Mouse (Mus musculus) heart, embryonic 14.5 days (tissue): ENCODE measurements around the gene Card9. TPM values are rescaled to one million over a fixed set of nuclear protein-coding genes. Genes with fewer than 3 reads are reported as not detected.

Source experiments
- ATAC-seq: fragments of 200-750 bp; cut with Nextera tagmentation; 2 replicates; pipeline ENCODE4 v1.8.0; 2017; ENCODE audit warnings: low read depth, moderate TSS enrichment; ENCODE audit not compliant: insufficient number of reproducible peaks, insufficient read depth, low FRiP score
- H3K27ac ChIP-seq, 2 experiments: fragments of 200-500 bp in 1 of 2; fragments of 300-500 bp in 1 of 2; sonication (generic) in 1 of 2; replicated peaks in 1 of 2; 2 replicates each; pipeline ENCODE4 v1.5.1; 2012 to 2014; ENCODE audit warnings: low read depth in 2 of 2, low read length in 2 of 2, control low read depth in 1 of 2, mild to moderate bottlenecking in 1 of 2, mixed read lengths in 1 of 2; ENCODE audit not compliant: control insufficient read depth in 1 of 2, insufficient read depth in 1 of 2
- H3K27me3 ChIP-seq: fragments of 300-500 bp; sonication (generic); 2 replicates; pipeline ENCODE4 v1.6.1; 2014; ENCODE audit warnings: mild to moderate bottlenecking, low read length, control low read depth; ENCODE audit not compliant: control insufficient read depth, insufficient read depth
- H3K36me3 ChIP-seq: fragments of 300-500 bp; sonication (generic); 2 replicates; pipeline ENCODE4 v1.6.1; 2014; ENCODE audit warnings: mild to moderate bottlenecking, control low read depth, low read length, mixed read lengths; ENCODE audit not compliant: control insufficient read depth, insufficient read depth
- H3K4me1 ChIP-seq, 2 experiments: fragments of 200-500 bp in 1 of 2; fragments of 300-500 bp in 1 of 2; sonication (generic) in 1 of 2; 2 replicates each; pipeline ENCODE4 v1.6.1; 2012 to 2014; ENCODE audit warnings: low read length in 2 of 2, control low read depth in 1 of 2, mixed read lengths in 1 of 2; ENCODE audit not compliant: control insufficient read depth in 2 of 2, insufficient read depth in 2 of 2
- H3K4me2 ChIP-seq: fragments of 300-500 bp; sonication (generic); 2 replicates; pipeline ENCODE4 v1.6.1; 2014; ENCODE audit warnings: mild to moderate bottlenecking, low read length
- H3K4me3 ChIP-seq, 2 experiments: fragments of 200-500 bp in 1 of 2; fragments of 300-500 bp in 1 of 2; sonication (generic) in 1 of 2; 2 replicates each; pipeline ENCODE4 v1.5.1; 2012 to 2014; ENCODE audit warnings: low read length in 2 of 2, mild to moderate bottlenecking in 2 of 2, control low read depth in 1 of 2, low read depth in 1 of 2, moderate library complexity in 1 of 2; ENCODE audit not compliant: control insufficient read depth in 1 of 2, insufficient read depth in 1 of 2
- H3K9ac ChIP-seq: fragments of 300-500 bp; sonication (generic); 2 replicates; pipeline ENCODE4 v1.6.1; 2014; ENCODE audit warnings: mild to moderate bottlenecking, low read length
- H3K9me3 ChIP-seq: fragments of 300-500 bp; sonication (generic); 2 replicates; pipeline ENCODE4 v1.6.1; 2016; ENCODE audit warnings: low read length, control low read depth; ENCODE audit not compliant: control insufficient read depth
- WGBS: fragments of 180-500 bp; shearing (Covaris S2); extraction: QIAGEN DNeasy Blood & Tissue Kit; methylation state at CpG from one replicate; pipeline ENCODE4 v1.1.7; 2014; 5-methylcytosine and 5-hydroxymethylcytosine counted together
- polyA plus RNA-seq: library from polyadenylated mRNA; unstranded; fragments of >200 nt; fragmentation: Nextera tagmentation; extraction: Ambion mirVana; gene quantifications from 2 replicates; pipeline ENCODE4 v1.2.1, GENCODE M21; 2014

Gene Card9
- polyA plus RNA-seq, 1 experiment from 2014 or later, result 0.61 TPM

DNA sequence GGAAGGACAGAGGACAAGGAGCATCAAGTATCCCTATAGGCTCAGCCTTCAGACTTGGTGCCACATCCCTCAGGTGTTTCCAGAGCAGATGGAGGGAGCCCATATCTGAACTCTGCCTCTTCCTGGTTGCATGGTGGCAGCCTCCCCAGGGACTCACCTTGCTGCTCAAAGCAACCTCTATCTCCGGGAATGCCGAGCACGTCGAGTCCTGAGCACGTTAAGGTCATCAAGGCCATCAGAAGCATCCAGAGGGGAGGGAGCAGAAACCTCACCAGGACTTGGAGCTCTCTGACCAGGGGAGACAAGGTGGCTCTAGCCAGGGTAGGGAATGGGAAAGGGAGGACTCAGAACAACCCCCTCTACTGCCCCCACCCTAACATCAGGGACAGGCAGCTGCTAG is 2.8 kb upstream of the Card9 start:
- Histone ChIP-seq H3K4me2 (no peak overlapping the region), H3K9ac (no peak overlapping the region), H3K4me3 (no peak overlapping the region), H3K9me3 (no peaks in the 10 kb centered on the region), H3K27ac (no peak overlapping the region), H3K27me3 (no peaks in the 10 kb centered on the region), H3K36me3 (peaks cover 61% of the 10 kb centered on the region), H3K4me1 (peaks cover 8 to 16% of the 10 kb centered on the region in 2 experiments)
- WGBS, result 53% methylated on average over 5 of the region's 5 CpGs
- ATAC-seq, result no peak

DNA sequence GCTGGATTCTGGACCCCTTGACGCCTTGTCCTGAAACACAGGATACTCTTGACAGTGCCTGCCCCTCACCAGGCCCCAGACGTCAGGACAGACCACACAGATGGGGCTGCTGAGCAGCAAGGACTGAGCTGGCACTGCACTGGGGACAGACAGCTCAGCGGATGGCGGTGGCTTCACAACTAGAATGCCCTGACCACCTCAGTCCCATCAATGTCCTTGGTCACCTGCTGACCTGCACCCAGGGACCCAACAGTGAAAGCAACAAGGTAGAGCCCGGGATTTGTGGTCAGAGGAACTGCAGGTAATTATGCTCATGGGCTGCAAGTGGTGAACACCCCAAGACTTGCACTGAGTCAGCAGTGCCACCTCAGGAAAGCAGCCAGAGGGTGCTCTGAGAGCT is 2.3 kb upstream of the Card9 start:
- Histone ChIP-seq H3K27ac (no peak overlapping the region), H3K9me3 (no peaks in the 10 kb centered on the region), H3K36me3 (peaks cover 56% of the 10 kb centered on the region), H3K4me3 (no peak overlapping the region), H3K4me1 (peaks cover 8 to 16% of the 10 kb centered on the region in 2 experiments), H3K4me2 (no peak overlapping the region), H3K9ac (no peak overlapping the region), H3K27me3 (no peaks in the 10 kb centered on the region)
- WGBS, result 77% methylated on average over 5 of the region's 5 CpGs
- ATAC-seq, result no peak

DNA sequence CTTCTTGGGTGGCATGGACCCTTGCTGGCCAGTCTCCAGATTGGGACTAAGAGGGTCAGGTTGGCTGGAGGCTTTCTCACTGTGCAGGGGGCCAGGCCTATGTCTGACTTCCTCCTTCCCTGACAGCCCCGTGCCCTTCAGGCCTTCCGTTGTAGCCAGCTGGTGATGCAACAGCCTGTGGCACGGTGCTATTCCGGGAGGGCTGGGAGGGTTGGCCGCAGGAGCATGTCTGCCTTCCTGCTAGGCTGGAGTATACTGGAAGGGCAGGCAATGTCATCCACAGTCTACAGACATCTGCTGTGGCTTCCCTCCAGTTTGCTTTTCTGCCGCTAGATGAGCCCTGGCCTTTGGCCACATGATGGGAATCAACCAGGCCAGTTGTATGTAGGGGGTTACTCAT is 735 bp downstream of the Card9 start:
- no peak overlapping the region for H3K4me3 ChIP-seq
- no peak overlapping the region for H3K4me2 ChIP-seq
- ATAC-seq, result no peak
- WGBS, result 54% methylated on average over 6 of the region's 6 CpGs
- no peaks in the 10 kb centered on the region for H3K27me3 ChIP-seq
- H3K9ac ChIP-seq, result no peak overlapping the region
- peaks cover 26% of the 10 kb centered on the region; the same call in 1 of the 2 replicates for H3K36me3 ChIP-seq
- peaks cover 5 to 8% of the 10 kb centered on the region in 2 experiments for H3K4me1 ChIP-seq
- H3K27ac ChIP-seq, result no peak overlapping the region
- no peaks in the 10 kb centered on the region for H3K9me3 ChIP-seq

GRCm38 (mm10) chr2:26358667-26359320 is 1.9 kb downstream of the Card9 start:
- Histone ChIP-seq H3K4me2 (no peak overlapping the region), H3K4me3 (no peak overlapping the region), H3K27ac (no peak overlapping the region), H3K27me3 (no peaks in the 10 kb centered on the region), H3K9ac (no peak overlapping the region), H3K4me1 (no peaks in the 10 kb centered on the region), H3K9me3 (no peaks in the 10 kb centered on the region), H3K36me3 (peaks cover 15% of the 10 kb centered on the region; the same call in 1 of the 2 replicates)
- 79% methylated on average over 13 of the region's 13 CpGs for WGBS
- no peak for ATAC-seq

- Histone ChIP-seq H3K4me1 (peaks cover 4% of the 10 kb centered on the region in 2 experiments), H3K27me3 (no peaks in the 10 kb centered on the region), H3K27ac (no peak overlapping the region), H3K9ac (no peak overlapping the region), H3K9me3 (no peaks in the 10 kb centered on the region), H3K4me2 (no peak overlapping the region), H3K36me3 (peaks cover 3% of the 10 kb centered on the region; the same call in 1 of the 2 replicates), H3K4me3 (no peak overlapping the region)
- ATAC-seq, result no peak
- 52% methylated on average over 15 of the region's 15 CpGs for WGBS
Observed at GRCm38 (mm10) chr2:26357484-26357883, 3.2 kb downstream of the Card9 start.

- H3K4me3 ChIP-seq, result no peak overlapping the region
- peaks cover 4 to 5% of the 10 kb centered on the region in 2 experiments for H3K4me1 ChIP-seq
- no peak overlapping the region for H3K4me2 ChIP-seq
- H3K27me3 ChIP-seq, result no peaks in the 10 kb centered on the region
- no peaks in the 10 kb centered on the region for H3K36me3 ChIP-seq
- no peak for ATAC-seq
- no peak overlapping the region for H3K27ac ChIP-seq
- WGBS, result 66% methylated on average over 7 of the region's 7 CpGs
- H3K9ac ChIP-seq, result no peak overlapping the region
- no peaks in the 10 kb centered on the region for H3K9me3 ChIP-seq
Observed at GRCm38 (mm10) chr2:26356678-26357077, 4.0 kb downstream of the Card9 start.

- H3K36me3 ChIP-seq, result no peaks in the 10 kb centered on the region
- H3K4me2 ChIP-seq, result no peak overlapping the region
- H3K27ac ChIP-seq, result no peak overlapping the region
- no peak overlapping the region for H3K4me3 ChIP-seq
- WGBS, result 75% methylated on average over 4 of the region's 4 CpGs
- ATAC-seq, result no peak
- H3K9ac ChIP-seq, result no peak overlapping the region
- H3K4me1 ChIP-seq, result peaks cover 5 to 7% of the 10 kb centered on the region in 2 experiments
- H3K9me3 ChIP-seq, result no peaks in the 10 kb centered on the region
- H3K27me3 ChIP-seq, result no peaks in the 10 kb centered on the region
Observed at GRCm38 (mm10) chr2:26356231-26356630, 4.5 kb downstream of the Card9 start.

GRCm38 (mm10) chr2:26354401-26354800 is 6.3 kb downstream of the Card9 start:
- ATAC-seq, result no peak
- H3K4me1 ChIP-seq, result peaks cover 14 to 15% of the 10 kb centered on the region in 2 experiments
- WGBS, result 82% methylated on average over 4 of the region's 4 CpGs

More at GRCm38 (mm10) chr2:26354401-26354800, 6.3 kb downstream of the Card9 start:
- H3K9me3 ChIP-seq, result no peaks in the 10 kb centered on the region
- no peak overlapping the region for H3K4me3 ChIP-seq
- H3K27me3 ChIP-seq, result no peaks in the 10 kb centered on the region
- no peak overlapping the region for H3K4me2 ChIP-seq
- peaks cover 11% of the 10 kb centered on the region for H3K36me3 ChIP-seq
- H3K27ac ChIP-seq, result no peak overlapping the region
- H3K9ac ChIP-seq, result no peak overlapping the region
